Mouse (Mus musculus) MEL-GATA-1-ER (cell line): ENCODE measurements at regions not wholly inside any gene's neighbourhood (a gene's known extent, or its start where the extent isn't known, plus 50 kb on each side); places are given as distances from the start of the nearest gene placed in this dataset.

Source experiments
- DNase-seq: peaks from one replicate; pipeline ENCODE4 v3.0.0-alpha.2; 2012; ENCODE audit warnings: low read depth; ENCODE audit errors: extremely low read depth

- no peak for DNase-seq
Observed at GRCm38 (mm10) chr6:101484526-101485287, 107.0 kb upstream of the Pdzrn3 start.

DNA sequence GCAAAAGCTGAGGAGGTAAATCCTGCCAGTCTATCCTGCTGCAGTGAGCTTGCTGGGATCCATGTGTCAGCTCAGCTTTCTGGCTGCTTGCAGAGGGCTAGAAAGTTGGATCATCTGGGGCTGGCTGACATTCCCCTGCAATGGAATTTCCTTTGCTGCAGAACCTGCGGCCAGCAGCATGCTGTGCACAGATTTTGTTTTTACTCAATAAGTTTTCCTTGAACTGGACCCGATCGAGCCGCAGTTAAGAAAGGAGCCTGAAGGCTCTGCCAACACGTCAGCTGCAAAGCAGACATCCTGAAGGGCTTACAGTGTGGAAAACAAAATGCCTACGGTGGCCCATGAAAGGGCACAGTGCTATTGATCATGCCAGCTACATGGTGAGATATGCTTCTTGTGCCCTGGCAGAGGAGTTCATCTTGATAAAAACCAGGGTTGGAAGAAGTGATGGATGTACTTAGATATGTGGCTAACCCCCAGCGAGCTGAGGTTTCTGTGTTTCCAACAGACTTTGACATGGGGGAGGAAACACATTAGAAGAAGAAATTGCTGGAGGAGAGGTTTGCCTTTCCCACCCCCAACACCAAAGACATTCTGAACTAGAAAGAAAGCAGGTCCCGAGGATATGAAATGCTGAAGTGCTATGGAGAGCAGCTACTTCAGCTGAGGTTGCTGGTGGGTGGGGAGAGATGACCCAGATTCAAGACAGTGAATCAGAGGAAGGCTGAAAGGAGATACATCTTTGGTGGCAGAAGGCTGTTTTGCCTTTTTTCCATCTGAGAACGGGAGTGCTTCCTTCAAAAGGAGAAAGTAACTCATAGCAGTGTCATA, 105.2 kb upstream of the Pdzrn3 start:
- no peak for DNase-seq

DNA sequence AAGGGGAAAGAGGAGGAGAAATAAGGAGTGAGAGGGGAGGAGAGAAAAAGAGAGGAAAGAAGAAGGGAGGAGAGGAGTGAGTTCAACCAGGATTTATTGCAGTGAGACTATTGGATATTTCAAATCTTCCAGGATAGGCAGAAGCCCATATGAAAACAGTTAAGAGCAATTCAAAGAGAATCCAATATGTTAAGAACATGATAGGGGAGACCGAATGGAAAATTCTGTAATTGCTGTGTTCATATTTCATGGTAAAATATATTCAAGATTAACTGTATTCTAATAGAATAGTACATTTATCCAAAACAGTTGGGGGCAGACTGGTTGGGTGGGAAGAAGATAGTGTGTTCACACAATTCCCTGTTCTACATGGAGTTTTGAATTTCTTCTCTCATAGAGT, 96.3 kb upstream of the Pdzrn3 start:
- no peak for DNase-seq

GRCm38 (mm10) chr6:101473257-101473925, 95.7 kb upstream of the Pdzrn3 start:
- no peak for DNase-seq

- no peak for DNase-seq
Observed at GRCm38 (mm10) chr6:101464910-101465309, 87.2 kb upstream of the Pdzrn3 start.

GRCm38 (mm10) chr6:101463812-101464320, 86.2 kb upstream of the Pdzrn3 start:
- no peak for DNase-seq

DNA sequence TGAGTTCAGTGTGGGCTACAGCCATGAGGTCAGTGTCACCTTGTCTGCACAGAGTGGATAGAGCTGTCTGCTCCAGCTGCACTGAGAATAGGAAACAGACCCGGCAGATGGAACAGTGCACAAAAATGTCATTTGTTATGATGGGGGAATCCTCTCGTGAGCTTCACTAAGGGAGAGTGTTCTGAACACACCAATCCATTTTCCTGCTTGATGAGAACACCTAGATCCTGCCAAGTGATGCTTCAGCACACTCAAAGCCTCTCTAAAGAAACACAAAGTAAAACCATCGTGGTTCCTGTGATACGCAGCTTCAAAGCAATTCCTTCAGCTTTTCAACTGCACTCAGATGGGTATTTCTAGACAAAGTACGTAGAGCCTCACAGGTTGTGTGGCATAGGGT, 69.0 kb upstream of the Pdzrn3 start:
- no peak for DNase-seq

GRCm38 (mm10) chr6:101446316-101446715, 68.6 kb upstream of the Pdzrn3 start:
- DNase-seq, result no peak

DNA sequence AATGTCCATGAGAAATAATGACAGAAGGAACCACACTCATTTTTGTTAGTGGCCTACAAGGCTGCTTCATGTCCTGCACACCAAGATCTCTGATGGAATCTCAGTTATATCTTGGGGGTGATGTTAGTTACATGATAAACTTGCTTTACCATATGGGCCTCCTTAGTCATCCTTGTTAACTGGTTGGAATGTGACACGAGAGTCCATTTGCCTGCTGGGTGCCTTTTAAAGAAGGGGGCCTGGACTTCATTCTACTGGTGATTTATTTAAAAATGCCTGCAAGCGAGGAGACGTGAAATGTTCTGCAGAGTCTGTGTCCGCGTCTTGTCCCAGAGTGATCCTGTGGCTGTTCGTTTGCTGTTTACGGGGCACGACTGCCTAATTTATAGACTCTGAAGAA, 55.1 kb upstream of the Pdzrn3 start:
- DNase-seq, result no peak

- no peak for DNase-seq
Observed at GRCm38 (mm10) chr6:101429634-101430033, 51.9 kb upstream of the Pdzrn3 start.
